Mouse (Mus musculus): ENCODE measurements around the gene Eln. TPM values are rescaled to one million over a fixed set of nuclear protein-coding genes. Genes with fewer than 3 reads are reported as not detected.

The Eln gene
- polyA plus RNA-seq, 1 experiment from 2014 or later = 6.4 TPM

DNA sequence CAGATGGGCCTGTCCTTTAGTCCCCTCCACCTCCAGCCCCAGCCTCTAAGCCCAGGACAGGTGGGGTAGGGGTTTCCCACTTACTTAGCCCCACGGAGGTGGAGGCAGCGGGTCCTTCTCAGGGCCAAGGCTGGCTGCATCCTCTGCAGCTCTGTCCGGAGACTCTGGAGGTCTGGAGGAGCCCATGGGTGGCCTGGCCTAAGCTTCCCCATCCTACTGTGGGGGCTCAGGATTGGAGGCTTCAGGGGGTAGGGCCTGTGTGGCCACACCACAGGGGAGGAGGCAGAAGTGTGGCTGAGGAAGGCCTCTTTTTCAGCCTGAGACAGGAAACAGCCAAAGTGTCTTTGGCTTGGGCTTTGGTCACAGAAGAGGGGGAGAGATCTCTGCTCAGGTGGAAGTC is 69.1 kb downstream of the Eln start:
- peaks cover 57% of the 10 kb centered on the region for H3K4me1 ChIP-seq (replicated peaks)
- 81% methylated on average over 3 of the region's 3 CpGs for WGBS
- no peak overlapping the region for H3K4me3 ChIP-seq
- H3K9ac ChIP-seq = no peak overlapping the region
- H3K36me3 ChIP-seq = peaks cover 40% of the 10 kb centered on the region
- no peak for ATAC-seq (ENCODE audit: low read depth)
- H3K27me3 ChIP-seq = no peaks in the 10 kb centered on the region
- no peak overlapping the region for H3K4me2 ChIP-seq
- no peak overlapping the region for H3K27ac ChIP-seq (replicated peaks)
- no peaks in the 10 kb centered on the region for H3K9me3 ChIP-seq

- 94% methylated on average over 5 of the region's 5 CpGs for WGBS
- no peak overlapping the region; the same call in 1 of the 2 replicates for H3K4me2 ChIP-seq
- H3K27ac ChIP-seq (replicated peaks) = peak overlapping the region; percentile 90; the same call in 1 of the 2 replicates
- peaks cover 40% of the 10 kb centered on the region for H3K36me3 ChIP-seq
- no peak overlapping the region for H3K4me3 ChIP-seq
- peaks cover 60% of the 10 kb centered on the region for H3K4me1 ChIP-seq (replicated peaks)
- H3K9me3 ChIP-seq = no peaks in the 10 kb centered on the region
- H3K27me3 ChIP-seq = no peaks in the 10 kb centered on the region
- H3K9ac ChIP-seq = no peak overlapping the region
- ATAC-seq (ENCODE audit: low read depth) = no peak
Measured at GRCm38 (mm10) chr5:134677491-134677890, 69.6 kb downstream of the Eln start.

- peak; percentile 86 for ATAC-seq (ENCODE audit: low read depth)
- Histone ChIP-seq H3K4me2 (peak overlapping the region; percentile 65), H3K9me3 (no peaks in the 10 kb centered on the region), H3K9ac (peak overlapping the region; percentile 74), H3K27me3 (no peaks in the 10 kb centered on the region), H3K36me3 (peaks cover 43% of the 10 kb centered on the region), H3K4me3 (peak overlapping the region; percentile 38), H3K4me1 (replicated peaks) (peaks cover 72% of the 10 kb centered on the region), H3K27ac (replicated peaks) (peak overlapping the region; percentile 90)
- 2% methylated on average over 14 of the region's 14 CpGs for WGBS
Measured at GRCm38 (mm10) chr5:134675956-134676759, 71.0 kb downstream of the Eln start.

- no peak for ATAC-seq (ENCODE audit: low read depth)
- peak overlapping the region; percentile 90 for H3K27ac ChIP-seq (replicated peaks)
- peak overlapping the region; percentile 74; the same call in 1 of the 2 replicates for H3K9ac ChIP-seq
- WGBS = 72% methylated on average over 5 of the region's 5 CpGs
- no peaks in the 10 kb centered on the region for H3K9me3 ChIP-seq
- peaks cover 44% of the 10 kb centered on the region for H3K36me3 ChIP-seq
- no peaks in the 10 kb centered on the region for H3K27me3 ChIP-seq
- no peak overlapping the region for H3K4me2 ChIP-seq
- H3K4me3 ChIP-seq = no peak overlapping the region
- peaks cover 60% of the 10 kb centered on the region for H3K4me1 ChIP-seq (replicated peaks)
Measured at GRCm38 (mm10) chr5:134674977-134675376, 72.1 kb downstream of the Eln start.

DNA sequence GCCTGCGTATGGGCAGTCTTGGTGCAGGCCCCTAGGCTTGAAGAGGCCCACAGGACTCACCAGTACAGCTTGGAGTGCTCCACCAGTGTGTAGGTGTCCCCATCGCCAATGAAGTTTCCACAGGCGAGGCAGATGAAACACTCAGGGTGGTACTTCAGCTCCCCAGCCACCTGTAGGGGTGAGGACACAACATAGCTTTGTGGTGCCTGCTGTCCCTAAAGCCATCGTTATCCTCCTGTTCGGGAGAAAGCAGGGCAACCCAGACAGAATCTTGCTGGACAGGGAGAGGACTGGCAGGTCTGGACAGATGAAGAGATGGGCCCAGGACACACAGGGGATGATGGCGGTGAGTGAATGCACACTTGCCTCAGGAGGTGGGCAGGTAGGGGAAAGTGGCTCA is 74.5 kb downstream of the Eln start:
- no peak overlapping the region for H3K4me3 ChIP-seq
- no peak overlapping the region for H3K9ac ChIP-seq
- H3K27ac ChIP-seq (replicated peaks) = peak overlapping the region; percentile 88
- H3K9me3 ChIP-seq = no peaks in the 10 kb centered on the region
- 93% methylated on average over 6 of the region's 6 CpGs for WGBS
- no peaks in the 10 kb centered on the region for H3K27me3 ChIP-seq
- H3K36me3 ChIP-seq = peaks cover 56% of the 10 kb centered on the region
- H3K4me2 ChIP-seq = no peak overlapping the region
- peaks cover 45% of the 10 kb centered on the region for H3K4me1 ChIP-seq (replicated peaks)
- no peak for ATAC-seq (ENCODE audit: low read depth)

GRCm38 (mm10) chr5:134672198-134672516 is 75.0 kb downstream of the Eln start:
- ATAC-seq (ENCODE audit: low read depth) = no peak
- Histone ChIP-seq H3K27me3 (no peaks in the 10 kb centered on the region), H3K4me1 (replicated peaks) (peaks cover 40% of the 10 kb centered on the region), H3K36me3 (peaks cover 56% of the 10 kb centered on the region), H3K27ac (replicated peaks) (peak overlapping the region; percentile 88), H3K9ac (no peak overlapping the region), H3K4me2 (no peak overlapping the region), H3K4me3 (no peak overlapping the region), H3K9me3 (no peaks in the 10 kb centered on the region)
- WGBS = 83% methylated on average over 1 of the region's 1 CpGs

DNA sequence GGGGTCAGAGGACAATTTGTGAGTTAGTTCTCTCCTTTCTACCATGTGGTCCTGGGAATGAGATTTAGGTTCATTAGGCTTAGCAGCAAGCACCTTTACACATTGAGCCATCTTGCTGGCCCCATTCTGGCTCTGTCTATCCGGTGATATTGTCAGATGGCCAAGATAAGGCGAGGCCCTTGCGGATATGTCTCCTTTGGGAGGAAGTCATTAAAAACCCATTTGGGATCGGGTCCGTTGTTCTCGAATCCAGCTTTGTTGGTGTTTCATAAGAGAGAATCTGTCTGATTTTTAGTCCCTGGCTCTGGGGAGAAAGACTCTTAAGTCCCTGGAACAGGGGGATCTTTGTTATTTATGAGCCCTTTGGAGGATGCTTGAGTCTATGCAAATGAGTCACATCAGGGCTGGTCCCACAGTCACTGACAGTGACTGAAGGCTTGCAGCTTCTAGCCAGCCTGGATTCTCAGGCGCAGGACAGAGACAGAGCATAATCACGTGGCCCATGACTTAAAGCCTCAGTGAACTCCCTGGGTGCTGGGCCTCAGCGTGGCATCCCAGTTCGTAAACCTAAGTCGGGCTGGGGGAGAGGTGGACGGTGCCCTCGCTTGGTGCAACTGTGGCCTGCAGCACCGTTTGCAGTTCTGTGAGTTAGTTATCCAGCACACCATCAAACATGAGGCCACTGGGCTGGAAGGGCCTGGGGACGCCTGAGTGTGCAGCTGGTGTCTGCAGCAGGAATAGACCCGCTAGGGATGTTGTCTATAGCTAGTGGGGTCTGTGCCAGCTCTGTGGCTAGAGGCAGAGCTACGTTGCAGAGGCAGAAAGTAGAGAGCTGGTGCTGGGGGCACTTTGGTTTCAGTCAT is 75.6 kb downstream of the Eln start:
- Histone ChIP-seq H3K27me3 (no peaks in the 10 kb centered on the region), H3K36me3 (peaks cover 61% of the 10 kb centered on the region), H3K4me1 (replicated peaks) (peaks cover 34% of the 10 kb centered on the region), H3K4me2 (no peak overlapping the region), H3K9ac (peak overlapping the region; percentile 41; the same call in 1 of the 2 replicates), H3K9me3 (no peaks in the 10 kb centered on the region), H3K27ac (replicated peaks) (peak overlapping the region; percentile 88), H3K4me3 (no peak overlapping the region)
- 20% methylated on average over 17 of the region's 17 CpGs for WGBS
- ATAC-seq (ENCODE audit: low read depth) = peak; percentile 44

DNA sequence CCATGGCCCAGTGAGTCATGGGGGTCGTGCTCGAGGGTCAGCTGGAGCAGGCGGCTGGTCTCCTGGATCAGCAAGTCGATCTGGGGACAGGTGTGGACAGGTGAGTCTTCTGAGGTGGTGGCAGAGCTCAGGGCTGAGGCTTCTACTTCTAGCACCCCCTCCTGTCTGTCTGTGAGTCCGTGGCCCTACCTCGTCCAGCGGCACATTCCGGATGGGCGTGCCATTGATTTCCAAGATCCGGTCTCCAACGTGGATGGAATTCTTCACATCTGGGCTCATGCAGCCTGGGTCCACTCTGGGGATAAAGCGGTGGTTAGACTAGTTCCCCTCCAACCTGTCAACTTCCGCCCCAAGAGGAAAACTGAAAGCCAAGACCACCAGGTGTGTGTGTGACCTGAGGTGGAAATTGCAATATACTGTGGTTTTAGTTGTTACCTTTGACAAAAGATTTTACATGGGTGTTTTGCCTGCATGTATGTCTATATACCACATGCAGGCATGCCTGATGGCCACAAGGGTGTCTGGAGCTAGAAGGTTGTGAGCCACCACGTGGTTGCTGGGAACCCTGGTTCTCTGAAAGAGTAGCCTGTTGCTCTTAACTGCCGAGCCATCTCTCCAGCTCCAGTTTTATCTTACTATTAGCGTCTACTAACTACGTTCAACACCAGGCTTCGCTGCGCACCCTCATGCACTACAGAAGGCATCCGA is 78.0 kb downstream of the Eln start:
- Histone ChIP-seq H3K4me2 (no peak overlapping the region), H3K4me3 (no peak overlapping the region), H3K9ac (no peak overlapping the region), H3K4me1 (replicated peaks) (peaks cover 16% of the 10 kb centered on the region), H3K27ac (replicated peaks) (no peak overlapping the region), H3K27me3 (no peaks in the 10 kb centered on the region), H3K9me3 (no peaks in the 10 kb centered on the region), H3K36me3 (peaks cover 82% of the 10 kb centered on the region)
- ATAC-seq (ENCODE audit: low read depth) = no peak
- 80% methylated on average over 20 of the region's 20 CpGs for WGBS

GRCm38 (mm10) chr5:134668495-134668894 is 78.6 kb downstream of the Eln start:
- Histone ChIP-seq H3K27me3 (no peaks in the 10 kb centered on the region), H3K9ac (no peak overlapping the region), H3K36me3 (peaks cover 89% of the 10 kb centered on the region), H3K27ac (replicated peaks) (no peak overlapping the region), H3K4me2 (no peak overlapping the region), H3K4me3 (no peak overlapping the region), H3K4me1 (replicated peaks) (peaks cover 16% of the 10 kb centered on the region), H3K9me3 (no peaks in the 10 kb centered on the region)
- ATAC-seq (ENCODE audit: low read depth) = no peak
- 29% methylated on average over 8 of the region's 8 CpGs for WGBS

DNA sequence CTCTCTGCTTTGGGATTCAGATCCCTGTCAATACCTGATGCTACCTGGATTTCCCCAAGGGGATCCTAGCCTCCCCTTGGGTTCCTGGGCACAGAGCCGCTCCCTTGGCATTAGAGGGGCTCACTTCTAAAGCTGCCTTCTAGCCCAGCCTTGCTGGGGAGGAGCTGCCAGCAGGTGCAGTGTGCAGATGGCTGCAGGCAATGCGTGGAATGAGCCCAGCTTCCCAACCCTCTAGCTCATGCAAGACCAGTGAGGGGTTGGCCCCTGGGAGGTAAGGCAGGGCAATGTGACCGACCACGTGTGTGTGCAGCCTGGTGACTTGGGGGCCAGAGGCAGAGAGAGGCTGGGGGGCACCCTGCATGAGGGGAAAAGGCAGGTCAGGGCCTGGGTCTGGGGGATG is 90.4 kb downstream of the Eln start:
- Histone ChIP-seq H3K9ac (0 out of 2 replicates have a peak overlapping the region, but pooled peaks have one; percentile 12), H3K36me3 (peaks cover 60% of the 10 kb centered on the region), H3K27me3 (no peaks in the 10 kb centered on the region), H3K4me2 (no peak overlapping the region), H3K27ac (replicated peaks) (no peak overlapping the region), H3K9me3 (no peaks in the 10 kb centered on the region), H3K4me3 (no peak overlapping the region), H3K4me1 (replicated peaks) (no peaks in the 10 kb centered on the region)
- 68% methylated on average over 4 of the region's 4 CpGs for WGBS
- no peak; the same call in 1 of the 2 replicates for ATAC-seq (ENCODE audit: low read depth)
